Mouse (Mus musculus) intestine, postnatal 0 days (tissue): ENCODE results near the gene Il22ra1. TPM values are rescaled to one million over a fixed set of nuclear protein-coding genes. Genes with fewer than 3 reads are reported as not detected.

Experiments used
- ATAC-seq: fragments of 200-750 bp; cut with Nextera tagmentation; 2 replicates; pipeline ENCODE4 v1.8.0; 2017; ENCODE audit warnings: mild to moderate bottlenecking, moderate TSS enrichment, moderate library complexity
- H3K27ac ChIP-seq: fragments of 300-500 bp; sonication (generic); 2 replicates; pipeline ENCODE4 v1.5.1; 2014; ENCODE audit warnings: mild to moderate bottlenecking, low read depth, low read length, moderate library complexity
- H3K27me3 ChIP-seq: fragments of 300-500 bp; sonication (generic); replicated peaks from 2 replicates; pipeline ENCODE4 v1.6.1; 2014; ENCODE audit warnings: low read length, mixed read lengths; ENCODE audit not compliant: control insufficient read depth, insufficient read depth
- H3K36me3 ChIP-seq: fragments of 300-500 bp; sonication (generic); 2 replicates; pipeline ENCODE4 v1.6.1; 2014; ENCODE audit warnings: mild to moderate bottlenecking, moderate library complexity; ENCODE audit not compliant: control insufficient read depth, insufficient read depth
- H3K4me1 ChIP-seq: fragments of 300-500 bp; sonication (generic); replicated peaks from 2 replicates; pipeline ENCODE4 v1.6.1; 2014; ENCODE audit warnings: antibody characterized with exemption, low read length, mixed read lengths; ENCODE audit not compliant: control insufficient read depth, insufficient read depth
- H3K4me2 ChIP-seq: fragments of 300-500 bp; sonication (generic); replicated peaks from 2 replicates; pipeline ENCODE4 v1.6.1; 2014; ENCODE audit warnings: low read depth, mild to moderate bottlenecking, moderate library complexity
- H3K4me3 ChIP-seq: fragments of 300-500 bp; sonication (generic); 2 replicates; pipeline ENCODE4 v1.5.1; 2014; ENCODE audit warnings: low read depth, low read length
- H3K9ac ChIP-seq: fragments of 300-500 bp; sonication (generic); 2 replicates; pipeline ENCODE4 v1.6.1; 2014; ENCODE audit warnings: mild to moderate bottlenecking, low read depth, low read length
- H3K9me3 ChIP-seq: fragments of 300-500 bp; sonication (generic); 2 replicates; pipeline ENCODE4 v1.6.1; 2016; ENCODE audit warnings: mixed run types; ENCODE audit not compliant: control insufficient read depth
- CTCF ChIP-seq: sonication (generic); IDR thresholded peaks from 2 replicates; pipeline ENCODE4 v1.5.1; 2016; ENCODE audit warnings: low read depth, mild to moderate bottlenecking, control low read depth, antibody characterized with exemption, moderate library complexity
- WGBS: fragments of 180-500 bp; shearing (Covaris S2); extraction: QIAGEN DNeasy Blood & Tissue Kit; methylation state at CpG from one replicate; pipeline ENCODE4 v1.1.7; 2014; 5-methylcytosine and 5-hydroxymethylcytosine counted together
- polyA plus RNA-seq: library from polyadenylated mRNA; unstranded; fragments of >200 nt; fragmentation: Nextera tagmentation; extraction: Ambion mirVana; gene quantifications from 2 replicates; pipeline ENCODE4 v1.2.1, GENCODE M21; 2015

Il22ra1 gene
- 7.7 and 7.8 TPM in 2 replicates for polyA plus RNA-seq

- H3K9ac ChIP-seq = peak within 1 kb of the TSS; percentile 45
- H3K9me3 ChIP-seq = no peaks in the 10 kb centered on the region; the same call in 1 of the 2 replicates
- H3K4me1 ChIP-seq = no peaks in the 10 kb centered on the region; the same call in 1 of the 2 replicates
- peaks cover 4% of the 10 kb centered on the region; the same call in 1 of the 2 replicates for H3K36me3 ChIP-seq
- peak within 1 kb of the TSS; percentile 58 for H3K4me3 ChIP-seq
- peak; percentile 94 for ATAC-seq
- peak within 1 kb of the TSS; percentile 90 for H3K27ac ChIP-seq
- WGBS = 11% methylated on average over 14 of the region's 14 CpGs
- peak within 1 kb of the TSS; percentile 74 for H3K4me2 ChIP-seq
- TF ChIP-seq CTCF = peak; percentile 52
- no peaks in the 10 kb centered on the region for H3K27me3 ChIP-seq
Observed at GRCm38 (mm10) chr4:135727817-135728216, at the start of gene Il22ra1. Gene Il22ra1, plus strand, starts transcription at chr4:135728172.

- H3K9me3 ChIP-seq = no peaks in the 10 kb centered on the region
- WGBS = 74% methylated on average over 4 of the region's 4 CpGs
- H3K4me3 ChIP-seq = no peak overlapping the region
- H3K4me2 ChIP-seq = no peak overlapping the region
- ATAC-seq = no peak
- H3K27ac ChIP-seq = no peak overlapping the region
- no peak overlapping the region for H3K9ac ChIP-seq
- H3K4me1 ChIP-seq = no peaks in the 10 kb centered on the region
- H3K27me3 ChIP-seq = no peaks in the 10 kb centered on the region
- no peaks in the 10 kb centered on the region for H3K36me3 ChIP-seq
- no peak for TF ChIP-seq CTCF
Observed at GRCm38 (mm10) chr4:135679316-135679715, 48.7 kb upstream of the Il22ra1 start.

GRCm38 (mm10) chr4:135681789-135682188 is 46.2 kb upstream of the Il22ra1 start:
- no peaks in the 10 kb centered on the region for H3K36me3 ChIP-seq
- ATAC-seq = no peak
- 80% methylated on average over 5 of the region's 5 CpGs for WGBS
- H3K9me3 ChIP-seq = no peaks in the 10 kb centered on the region
- H3K27ac ChIP-seq = no peak overlapping the region
- no peaks in the 10 kb centered on the region; the same call in 1 of the 2 replicates for H3K4me1 ChIP-seq
- no peak overlapping the region for H3K4me2 ChIP-seq
- H3K4me3 ChIP-seq = no peak overlapping the region
- H3K9ac ChIP-seq = no peak overlapping the region
- TF ChIP-seq CTCF = no peak
- H3K27me3 ChIP-seq = no peaks in the 10 kb centered on the region

- no peaks in the 10 kb centered on the region for H3K36me3 ChIP-seq
- no peak overlapping the region for H3K4me2 ChIP-seq
- no peak overlapping the region for H3K4me3 ChIP-seq
- ATAC-seq = no peak
- 24% methylated on average over 4 of the region's 4 CpGs for WGBS
- peak; percentile 83 for TF ChIP-seq CTCF
- no peak overlapping the region for H3K27ac ChIP-seq
- no peaks in the 10 kb centered on the region for H3K9me3 ChIP-seq
- H3K27me3 ChIP-seq = no peaks in the 10 kb centered on the region
- no peaks in the 10 kb centered on the region; the same call in 1 of the 2 replicates for H3K4me1 ChIP-seq
- no peak overlapping the region for H3K9ac ChIP-seq
Observed at GRCm38 (mm10) chr4:135683553-135683952, 44.4 kb upstream of the Il22ra1 start.

GRCm38 (mm10) chr4:135684731-135685130 is 43.2 kb upstream of the Il22ra1 start:
- no peak overlapping the region for H3K9ac ChIP-seq
- H3K9me3 ChIP-seq = no peaks in the 10 kb centered on the region
- 28% methylated on average over 3 of the region's 3 CpGs for WGBS
- H3K4me3 ChIP-seq = no peak overlapping the region
- H3K4me2 ChIP-seq = peak overlapping the region; percentile 83; the same call in 1 of the 2 replicates
- no peak for ATAC-seq
- no peaks in the 10 kb centered on the region for H3K36me3 ChIP-seq
- no peak overlapping the region for H3K27ac ChIP-seq
- no peaks in the 10 kb centered on the region for H3K27me3 ChIP-seq
- TF ChIP-seq CTCF = no peak
- no peaks in the 10 kb centered on the region; the same call in 1 of the 2 replicates for H3K4me1 ChIP-seq

- ATAC-seq = peak; percentile 71
- Histone ChIP-seq H3K9ac (peak within 1 kb of the TSS; percentile 53), H3K4me3 (peak within 1 kb of the TSS; percentile 64), H3K36me3 (no peaks in the 10 kb centered on the region), H3K27ac (peak within 1 kb of the TSS; percentile 83), H3K9me3 (no peaks in the 10 kb centered on the region), H3K4me1 (no peaks in the 10 kb centered on the region; the same call in 1 of the 2 replicates), H3K4me2 (peak within 1 kb of the TSS; percentile 83), H3K27me3 (no peaks in the 10 kb centered on the region)
- no peak for TF ChIP-seq CTCF
- under 1% methylated on average over 41 of the region's 41 CpGs for WGBS
Observed at GRCm38 (mm10) chr4:135685906-135686567, 41.9 kb upstream of the Il22ra1 start, which contains the start of gene Ifnlr1. Gene Ifnlr1, plus strand, starts transcription at chr4:135686287.
